Mouse (Mus musculus) B cell, adult 2 months (primary cell): ENCODE measurements at regions not wholly inside any gene's neighbourhood (a gene's known extent, or its start where the extent isn't known, plus 50 kb on each side); places are given as distances from the start of the nearest gene placed in this dataset.

Source experiments
- DNase-seq, 2 experiments: peaks; one replicate each; pipeline ENCODE4 v3.0.0; 2022

DNA sequence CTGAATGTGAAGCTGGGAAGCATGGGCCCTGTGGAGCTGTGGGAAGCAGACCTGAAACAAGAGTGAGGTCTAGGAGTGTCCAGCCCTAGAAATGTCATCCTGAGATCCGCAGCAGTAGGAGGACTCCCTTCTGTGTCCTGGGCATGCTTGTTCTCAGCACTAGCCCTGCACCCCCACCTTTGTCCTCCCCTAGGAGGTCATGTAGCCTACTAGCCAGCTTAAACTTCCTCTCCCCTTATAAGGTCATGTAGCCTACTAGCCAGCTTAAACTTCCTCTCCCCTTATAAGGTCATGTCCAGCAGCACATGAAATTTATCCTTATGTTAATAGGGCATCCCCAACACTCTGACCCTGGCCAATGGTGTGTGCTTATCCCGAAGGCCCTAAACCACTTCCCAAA is 363.5 kb upstream of the Zeb2 start:
- DNase-seq = no peak

- DNase-seq = no peak
Observed at GRCm38 (mm10) chr2:45475996-45476395, 358.8 kb upstream of the Zeb2 start.

GRCm38 (mm10) chr2:45464306-45464705 is 347.1 kb upstream of the Zeb2 start:
- DNase-seq = no peak

DNA sequence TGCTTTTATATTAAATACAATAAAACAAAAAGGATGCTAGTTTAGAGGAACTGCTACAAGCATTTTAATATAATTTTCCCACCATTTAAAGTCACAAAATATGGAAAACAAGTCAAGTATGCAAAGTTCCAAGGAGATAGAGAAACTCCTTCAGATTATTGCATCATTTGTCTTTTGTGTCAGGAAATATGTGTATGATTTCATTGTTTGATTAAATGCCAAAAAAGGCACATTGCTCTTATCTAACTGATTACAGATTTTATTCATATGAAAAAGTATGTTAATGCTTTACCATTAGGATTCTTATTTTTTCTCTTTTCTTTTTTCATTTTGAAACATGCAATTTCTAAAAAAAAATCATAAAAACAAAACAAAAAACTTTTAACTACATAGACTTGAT is 342.2 kb upstream of the Zeb2 start:
- no peak for DNase-seq

DNA sequence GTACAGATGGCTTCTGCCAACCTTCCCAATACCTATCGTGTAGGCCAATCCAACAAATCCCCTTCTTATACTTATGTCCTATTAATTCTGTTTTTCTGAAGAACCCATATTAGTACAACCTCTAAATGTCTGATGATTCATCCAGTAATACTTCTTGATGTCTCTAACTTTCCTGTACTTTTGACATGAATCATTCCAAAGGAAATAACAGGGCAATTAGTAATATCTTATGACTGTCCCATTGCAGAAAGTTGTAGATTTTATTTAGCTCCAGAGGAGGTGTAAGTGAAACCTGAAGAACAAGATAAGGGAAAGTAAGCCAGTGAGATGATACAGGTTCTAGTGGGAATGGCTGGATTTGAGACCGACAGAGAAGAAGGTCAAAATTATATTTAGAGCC is 337.6 kb upstream of the Zeb2 start:
- DNase-seq = no peak

- DNase-seq = no peak
Observed at GRCm38 (mm10) chr2:45439146-45439545, 322.0 kb upstream of the Zeb2 start.

GRCm38 (mm10) chr2:45438739-45439138 is 321.5 kb upstream of the Zeb2 start:
- DNase-seq = no peak

- DNase-seq = no peak
Observed at GRCm38 (mm10) chr2:45435261-45435980, 318.2 kb upstream of the Zeb2 start.

GRCm38 (mm10) chr2:45434789-45435188 is 317.6 kb upstream of the Zeb2 start:
- no peak for DNase-seq

GRCm38 (mm10) chr2:45434169-45434568 is 317.0 kb upstream of the Zeb2 start:
- no peak for DNase-seq

- DNase-seq = no peak
Observed at GRCm38 (mm10) chr2:45431366-45431765, 314.2 kb upstream of the Zeb2 start.

- DNase-seq = no peak
Observed at GRCm38 (mm10) chr2:45421774-45422173, 304.6 kb upstream of the Zeb2 start.

- no peak for DNase-seq
Observed at GRCm38 (mm10) chr2:45408136-45408535, 290.9 kb upstream of the Zeb2 start.

DNA sequence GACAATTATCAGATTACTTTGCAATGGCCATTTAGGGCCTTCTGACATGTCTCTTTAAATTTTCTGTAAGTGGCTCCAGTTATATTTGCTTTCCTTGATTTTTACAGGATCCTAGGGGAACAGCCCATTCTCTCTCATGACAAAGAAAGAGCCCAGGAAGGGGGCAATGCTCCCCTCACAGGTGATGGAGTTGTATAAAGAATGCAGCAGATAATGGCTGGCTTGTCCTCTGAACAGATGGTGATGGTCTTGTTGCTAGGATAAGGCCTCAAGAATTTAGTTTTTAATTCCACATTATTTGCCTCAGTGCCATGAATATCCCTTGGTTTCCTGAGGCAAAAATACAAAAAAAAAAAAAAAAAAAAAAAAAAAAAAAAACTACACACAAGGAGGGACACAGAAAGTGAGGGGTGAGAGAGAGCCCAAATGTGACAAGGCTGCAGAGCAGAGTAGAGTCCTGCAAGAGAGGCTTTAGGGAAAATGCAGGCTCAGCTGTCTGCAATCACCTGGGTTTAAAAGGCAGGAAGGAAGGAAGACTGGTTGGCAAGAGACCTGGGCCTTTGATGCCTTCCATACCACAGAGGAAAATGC is 272.8 kb upstream of the Zeb2 start:
- no peak for DNase-seq

- DNase-seq = no peak
Observed at GRCm38 (mm10) chr2:45371268-45371667, 254.1 kb upstream of the Zeb2 start.

DNA sequence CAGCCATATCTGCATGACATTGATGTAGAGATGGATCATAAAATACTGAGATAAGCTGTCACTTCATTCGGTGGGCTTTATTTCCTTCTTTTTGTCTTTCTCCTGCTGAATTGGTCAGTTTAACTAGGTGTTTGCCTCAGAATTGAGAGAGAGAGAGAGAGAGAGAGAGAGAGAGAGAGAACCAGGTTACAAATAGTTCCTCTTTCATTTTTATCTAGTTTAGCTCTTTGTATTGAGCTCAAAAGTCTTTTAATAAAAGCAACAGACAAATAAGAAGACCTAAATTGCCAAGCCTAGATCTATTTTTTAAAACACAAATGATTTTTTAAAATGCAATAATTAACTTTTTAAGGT is 253.4 kb upstream of the Zeb2 start:
- no peak for DNase-seq

GRCm38 (mm10) chr2:45369914-45370614 is 252.9 kb upstream of the Zeb2 start:
- DNase-seq = no peak

GRCm38 (mm10) chr2:45369432-45369831 is 252.2 kb upstream of the Zeb2 start:
- no peak for DNase-seq

- DNase-seq = no peak
Observed at GRCm38 (mm10) chr2:45367436-45368193, 250.4 kb upstream of the Zeb2 start.

DNA sequence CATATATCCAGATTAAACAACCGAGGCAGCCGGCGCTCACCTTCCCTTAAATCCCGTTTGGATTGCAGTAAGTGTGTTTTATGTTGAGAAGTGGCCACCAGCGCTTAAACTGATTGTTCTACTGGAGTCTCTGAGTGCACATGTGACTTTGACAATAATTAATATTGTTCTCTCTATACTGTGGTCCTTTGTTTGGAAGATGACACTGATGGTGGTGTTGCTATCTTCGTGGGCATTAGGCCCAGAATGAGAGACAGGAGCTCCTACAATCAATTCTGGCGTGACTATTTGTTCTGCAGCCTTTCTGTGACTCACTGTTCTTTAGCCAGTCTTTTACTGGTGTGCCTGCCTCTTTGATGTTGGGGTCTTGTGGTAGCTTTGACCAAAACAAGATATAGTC is 240.1 kb upstream of the Zeb2 start:
- DNase-seq = no peak

DNA sequence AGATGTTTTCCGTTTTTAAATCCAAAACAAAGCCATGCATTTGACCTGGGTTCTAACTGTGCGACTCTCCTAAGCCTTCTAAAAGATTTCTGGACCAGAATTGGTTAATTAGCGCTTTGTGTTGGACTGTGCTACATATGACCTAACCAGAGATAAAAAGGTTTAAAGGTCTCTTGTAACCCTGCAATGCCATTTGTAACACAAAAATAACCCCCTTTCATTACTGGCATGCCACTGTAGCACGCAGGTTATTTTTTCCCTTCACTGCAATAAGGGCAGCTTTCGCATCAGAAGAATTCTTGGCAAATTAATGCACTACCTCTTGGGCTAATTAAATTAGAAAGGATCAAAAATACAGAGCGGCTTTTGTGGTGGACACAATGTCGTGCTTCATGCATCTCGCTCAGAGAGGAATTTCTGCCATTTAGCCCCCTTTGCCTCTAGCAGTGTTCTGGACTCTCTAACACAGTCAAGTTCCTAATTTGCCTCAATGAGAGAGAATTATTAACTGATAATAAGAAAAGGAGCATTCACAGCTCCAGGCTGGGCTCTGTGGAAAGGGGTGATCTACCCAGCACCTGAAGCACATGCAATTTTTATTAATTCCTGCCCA is 239.5 kb upstream of the Zeb2 start:
- DNase-seq = no peak

DNA sequence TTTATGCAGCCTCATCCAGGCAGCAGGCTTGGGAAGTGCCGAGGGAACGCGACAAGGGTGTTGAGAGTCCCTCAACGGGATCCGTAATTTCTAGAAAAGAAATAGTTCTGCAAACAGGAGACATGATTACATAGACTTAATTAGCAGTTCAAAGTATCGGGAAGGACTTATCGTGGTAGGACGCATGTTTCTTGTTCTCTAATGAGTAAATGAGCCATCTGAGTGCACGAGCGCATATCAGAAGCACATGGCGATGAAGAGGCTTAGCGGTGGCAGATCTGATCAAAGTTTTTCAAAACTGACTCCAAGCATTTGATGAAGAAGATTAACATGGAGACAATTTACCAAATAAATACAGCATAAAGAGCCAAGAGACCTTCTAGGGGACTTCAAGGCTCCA is 238.8 kb upstream of the Zeb2 start:
- DNase-seq = no peak

DNA sequence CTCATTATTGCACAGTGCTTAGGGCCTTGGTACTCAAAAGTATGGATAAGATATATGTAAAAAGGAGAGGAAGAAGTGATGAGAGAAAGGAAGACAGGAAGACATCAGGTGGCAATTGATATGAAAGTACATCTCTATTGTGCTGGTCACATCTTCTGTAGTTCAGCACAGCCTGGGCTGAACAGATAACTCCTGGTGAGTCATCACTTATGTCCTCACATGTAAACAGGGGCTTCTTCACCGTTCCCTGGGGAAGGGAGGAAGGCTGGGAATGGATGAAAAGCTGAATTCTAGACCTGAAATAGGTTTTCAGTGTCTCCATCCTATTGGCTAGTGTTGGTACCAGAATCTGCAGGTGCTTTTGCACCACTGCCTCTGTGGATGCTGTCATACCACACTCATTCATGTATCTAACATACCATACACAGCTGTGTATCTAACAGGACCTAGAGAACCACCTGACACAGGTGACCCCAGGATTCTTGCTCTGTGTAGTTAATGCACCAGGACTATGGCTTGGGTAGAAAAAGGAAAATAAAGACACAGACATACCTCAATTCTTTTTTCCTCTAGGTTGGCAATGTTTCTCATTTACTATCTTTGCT is 234.4 kb upstream of the Zeb2 start:
- no peak for DNase-seq
